Mouse (Mus musculus) ovary, postnatal 36 days (tissue): ENCODE results near the gene Tmem97.

Source experiments
- DNase-seq: peaks from one replicate; pipeline ENCODE4 v3.0.0; 2022; ENCODE audit warnings: low spot score, mixed read lengths

The Tmem97 gene

GRCm38 (mm10) chr11:78512025-78512957 lies 38.3 kb downstream of the Tmem97 start, which contains the start of the genes Tmem199 and Poldip2:
Gene Tmem199, minus strand, starts transcription at chr11:78512172.
Gene Poldip2, plus strand, starts transcription at chr11:78512193.
- peak; percentile 90 for DNase-seq

DNA sequence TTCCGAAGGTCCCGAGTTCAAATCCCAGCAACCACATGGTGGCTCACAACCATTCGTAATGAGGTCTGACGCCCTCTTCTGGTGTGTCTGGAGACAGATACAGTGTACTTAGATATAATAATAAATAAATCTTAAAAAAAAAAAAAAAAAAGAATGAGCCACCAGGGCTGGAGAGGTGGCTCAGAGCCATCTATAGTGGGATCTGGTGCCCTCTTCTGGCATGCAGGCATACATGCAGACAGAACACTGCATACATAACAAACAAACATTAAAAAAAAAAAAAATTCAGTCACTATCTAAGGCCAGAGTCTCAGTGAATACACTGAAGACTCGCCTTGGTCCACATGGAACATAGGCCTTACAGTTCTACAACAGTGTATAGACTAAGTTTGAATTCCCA lies 41.4 kb downstream of the Tmem97 start:
- DNase-seq = no peak

GRCm38 (mm10) chr11:78505430-78505829 lies 45.1 kb downstream of the Tmem97 start:
- DNase-seq = no peak

GRCm38 (mm10) chr11:78502909-78503650 lies 47.5 kb downstream of the Tmem97 start, which contains the start of gene Sebox:
Gene Sebox, plus strand, starts transcription at chr11:78503447.
- DNase-seq = no peak

GRCm38 (mm10) chr11:78501529-78501928 lies 49.0 kb downstream of the Tmem97 start:
- DNase-seq = no peak

GRCm38 (mm10) chr11:78500623-78501202 lies 49.9 kb downstream of the Tmem97 start:
- DNase-seq = no peak

DNA sequence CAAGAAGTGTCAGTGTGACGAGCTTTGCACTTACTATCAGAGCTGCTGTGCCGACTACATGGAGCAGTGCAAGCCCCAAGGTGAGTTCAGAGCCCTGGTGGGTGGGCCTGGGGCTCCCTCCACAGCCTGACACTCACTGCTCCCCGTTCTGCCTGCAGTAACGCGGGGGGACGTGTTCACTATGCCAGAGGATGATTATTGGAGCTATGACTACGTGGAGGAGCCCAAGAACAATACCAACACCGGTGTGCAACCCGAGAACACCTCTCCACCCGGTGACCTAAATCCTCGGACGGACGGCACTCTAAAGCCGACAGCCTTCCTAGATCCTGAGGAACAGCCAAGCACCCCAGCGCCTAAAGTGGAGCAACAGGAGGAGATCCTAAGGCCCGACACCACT lies 51.0 kb downstream of the Tmem97 start:
- no peak for DNase-seq

DNA sequence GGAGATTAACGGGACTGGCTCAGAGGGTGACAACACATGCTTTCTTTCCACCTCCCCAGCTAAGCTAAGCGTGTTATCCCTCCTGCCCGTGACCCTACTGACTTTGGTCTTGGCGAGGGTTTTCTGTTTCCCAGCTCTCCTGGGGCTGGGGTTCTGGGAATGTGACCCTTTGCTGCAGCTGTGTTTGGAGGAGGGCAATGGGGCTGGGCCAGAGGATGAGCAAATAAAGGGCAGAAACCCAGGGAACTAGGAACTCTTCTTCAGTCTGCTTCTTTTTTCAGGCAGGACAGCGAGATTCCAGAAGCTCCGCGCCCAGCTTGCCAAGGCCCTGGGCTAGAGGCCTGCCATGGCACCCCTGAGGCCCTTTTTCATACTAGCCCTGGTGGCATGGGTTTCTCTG lies 51.6 kb downstream of the Tmem97 start, which contains the start of gene Vtn:
Gene Vtn (plus strand): TSS at position 88 of the 400 bp plus-strand sequence.
- DNase-seq = no peak

GRCm38 (mm10) chr11:78497544-78498522 lies 52.7 kb downstream of the Tmem97 start, which contains the start of gene Sarm1:
Gene Sarm1, minus strand, starts transcription at chr11:78497754.
- peak; percentile 90 for DNase-seq

DNA sequence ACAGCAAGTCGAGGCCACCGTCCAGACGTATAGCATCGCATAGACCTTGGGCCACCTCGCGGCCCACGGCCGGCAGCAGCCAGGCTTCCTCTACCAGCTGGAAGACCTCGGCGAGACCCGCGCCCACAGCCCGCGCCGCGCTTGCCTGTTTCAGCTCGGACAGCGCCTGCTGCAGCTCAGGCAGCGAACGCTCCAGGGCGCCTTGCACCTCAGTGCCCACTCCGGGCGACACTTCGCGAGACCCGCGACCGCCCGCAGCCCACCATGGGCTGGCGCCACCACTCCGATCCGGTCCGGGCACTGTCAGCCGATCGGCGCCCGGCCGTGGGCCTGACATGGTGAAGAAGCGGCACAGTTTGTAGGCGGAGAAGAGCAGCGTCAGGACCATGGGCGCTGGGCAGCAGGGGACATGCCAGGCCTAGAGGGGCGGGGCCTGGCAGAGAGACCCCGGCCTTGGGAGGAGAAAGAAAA lies 53.5 kb downstream of the Tmem97 start:
- DNase-seq = peak; percentile 37

- peak; percentile 41 for DNase-seq
Observed at GRCm38 (mm10) chr11:78495904-78496303, 54.7 kb downstream of the Tmem97 start.
